Mouse (Mus musculus) cerebellum, postnatal 25 days (tissue): ENCODE data around the gene Insig1.

Experiments used
- DNase-seq, 2 experiments: peaks; one replicate each; pipeline ENCODE4 v3.0.0; 2021; ENCODE audit warnings: mixed read lengths in 2 of 2

Gene Insig1

GRCm38 (mm10) chr5:28065275-28065674 is 5.9 kb upstream of the Insig1 start:
- no peak for DNase-seq

- no peak for DNase-seq
Measured at GRCm38 (mm10) chr5:28066311-28066710, 4.9 kb upstream of the Insig1 start.

- no peak for DNase-seq
Measured at GRCm38 (mm10) chr5:28070149-28070827, 875 bp upstream of the Insig1 start.

GRCm38 (mm10) chr5:28071456-28072223 is 477 bp downstream of the Insig1 start:
- peak; percentile 87 to 88 for DNase-seq

- no peak for DNase-seq
Measured at GRCm38 (mm10) chr5:28079431-28079830, 8.3 kb downstream of the Insig1 start.

- DNase-seq = no peak
Measured at GRCm38 (mm10) chr5:28081127-28081526, 10.0 kb downstream of the Insig1 start.

- no peak for DNase-seq
Measured at GRCm38 (mm10) chr5:28081822-28082221, 10.7 kb downstream of the Insig1 start.

- DNase-seq = no peak
Measured at GRCm38 (mm10) chr5:28082312-28082711, 11.1 kb downstream of the Insig1 start.

- no peak for DNase-seq
Measured at GRCm38 (mm10) chr5:28082796-28083195, 11.6 kb downstream of the Insig1 start.

- DNase-seq = no peak
Measured at GRCm38 (mm10) chr5:28084743-28085142, 13.6 kb downstream of the Insig1 start.

- DNase-seq = no peak
Measured at GRCm38 (mm10) chr5:28090547-28090946, 19.4 kb downstream of the Insig1 start.

- no peak for DNase-seq
Measured at GRCm38 (mm10) chr5:28092327-28092726, 21.2 kb downstream of the Insig1 start.

- DNase-seq = peak; percentile 87 to 93
Measured at GRCm38 (mm10) chr5:28093874-28094273, 22.7 kb downstream of the Insig1 start.

GRCm38 (mm10) chr5:28094393-28094792 is 23.2 kb downstream of the Insig1 start:
- no peak for DNase-seq

- no peak for DNase-seq
Measured at GRCm38 (mm10) chr5:28094846-28095245, 23.7 kb downstream of the Insig1 start.

- no peak for DNase-seq
Measured at GRCm38 (mm10) chr5:28095671-28096070, 24.5 kb downstream of the Insig1 start.

GRCm38 (mm10) chr5:28106966-28107365 is 35.8 kb downstream of the Insig1 start:
- DNase-seq = peak in 1 of 2 experiments; percentile 34

GRCm38 (mm10) chr5:28107974-28108373 is 36.8 kb downstream of the Insig1 start:
- DNase-seq = no peak

GRCm38 (mm10) chr5:28110881-28111280 is 39.7 kb downstream of the Insig1 start:
- DNase-seq = no peak

- DNase-seq = no peak
Measured at GRCm38 (mm10) chr5:28117251-28117880, 46.2 kb downstream of the Insig1 start.

- peak; percentile 78 to 81 for DNase-seq
Measured at GRCm38 (mm10) chr5:28117882-28118530, 46.8 kb downstream of the Insig1 start.

- DNase-seq = peak in 1 of 2 experiments; percentile 55
Measured at GRCm38 (mm10) chr5:28118531-28118925, 47.4 kb downstream of the Insig1 start.

GRCm38 (mm10) chr5:28119576-28119975 is 48.4 kb downstream of the Insig1 start:
- DNase-seq = no peak
